Mouse (Mus musculus) frontal cortex, postnatal 25 days (tissue): ENCODE results near the gene Ywhab.

Experiments used
- DNase-seq, 2 experiments: peaks; one replicate each; pipeline ENCODE4 v3.0.0; 2022; ENCODE audit warnings: low spot score in 2 of 2

The Ywhab gene

GRCm38 (mm10) chr2:163994654-163994976, at the start of gene Ywhab:
Ywhab (plus strand) TSS chr2:163994960.
- DNase-seq = no peak

- no peak for DNase-seq
Measured at GRCm38 (mm10) chr2:163946221-163946620, 48.5 kb upstream of the Ywhab start.

- no peak for DNase-seq
Measured at GRCm38 (mm10) chr2:163947976-163948375, 46.8 kb upstream of the Ywhab start.

GRCm38 (mm10) chr2:163951770-163952169, 43.0 kb upstream of the Ywhab start:
- DNase-seq = peak; percentile 52 to 53

- DNase-seq = no peak
Measured at GRCm38 (mm10) chr2:163953622-163954310, 41.0 kb upstream of the Ywhab start.

GRCm38 (mm10) chr2:163964606-163965560, 29.9 kb upstream of the Ywhab start:
- DNase-seq = no peak

GRCm38 (mm10) chr2:163965706-163966105, 29.1 kb upstream of the Ywhab start:
- no peak for DNase-seq

GRCm38 (mm10) chr2:163968581-163968980, 26.2 kb upstream of the Ywhab start:
- DNase-seq = peak; percentile 36 to 61

GRCm38 (mm10) chr2:163970326-163970725, 24.4 kb upstream of the Ywhab start:
- no peak for DNase-seq

GRCm38 (mm10) chr2:163974056-163974455, 20.7 kb upstream of the Ywhab start:
- DNase-seq = no peak

GRCm38 (mm10) chr2:163976448-163976847, 18.3 kb upstream of the Ywhab start:
- no peak for DNase-seq

- DNase-seq = no peak
Measured at GRCm38 (mm10) chr2:163987233-163987632, 7.5 kb upstream of the Ywhab start.

GRCm38 (mm10) chr2:163992871-163993270, 1.9 kb upstream of the Ywhab start:
- no peak for DNase-seq

GRCm38 (mm10) chr2:163994977-163995862, 460 bp downstream of the Ywhab start:
- DNase-seq = peak; percentile 77 to 86

GRCm38 (mm10) chr2:163996275-163996674, 1.5 kb downstream of the Ywhab start:
- DNase-seq = no peak

- no peak for DNase-seq
Measured at GRCm38 (mm10) chr2:163996899-163997298, 2.1 kb downstream of the Ywhab start.

- DNase-seq = no peak
Measured at GRCm38 (mm10) chr2:163998981-163999380, 4.2 kb downstream of the Ywhab start.

- no peak for DNase-seq
Measured at GRCm38 (mm10) chr2:164002637-164003036, 7.9 kb downstream of the Ywhab start.

GRCm38 (mm10) chr2:164004503-164004902, 9.7 kb downstream of the Ywhab start:
- no peak for DNase-seq

GRCm38 (mm10) chr2:164006932-164007331, 12.2 kb downstream of the Ywhab start:
- DNase-seq = no peak

- DNase-seq = no peak
Measured at GRCm38 (mm10) chr2:164007547-164007946, 12.8 kb downstream of the Ywhab start.

- no peak for DNase-seq
Measured at GRCm38 (mm10) chr2:164007987-164008545, 13.3 kb downstream of the Ywhab start.
